Mouse (Mus musculus) MEL (cell line): ENCODE data around the gene Rhoj. TPM values are rescaled to one million over a fixed set of nuclear protein-coding genes. Genes with fewer than 3 reads are reported as not detected.

Experiments used
- DNase-seq: peaks from one replicate; pipeline ENCODE4 v3.0.0; 2011; ENCODE audit warnings: low read depth, low spot score
- H3K27ac ChIP-seq: 2 replicates; pipeline ENCODE4 v1.5.1; 2012; ENCODE audit warnings: low read depth, mild to moderate bottlenecking, control low read depth, low read length, moderate library complexity; ENCODE audit not compliant: control insufficient read depth
- H3K27me3 ChIP-seq, 2 experiments: fragments of 150-350 bp in 1 of 2; sonication (generic) in 1 of 2; 2 replicates each; pipeline ENCODE4 v1.6.1; 2012; ENCODE audit warnings: low read length in 2 of 2, mild to moderate bottlenecking in 2 of 2, improper control_type of control experiment in 1 of 2, moderate library complexity in 1 of 2; ENCODE audit not compliant: insufficient read depth in 2 of 2, control insufficient read depth in 1 of 2
- H3K36me3 ChIP-seq, 2 experiments: 2 replicates each; pipeline ENCODE4 v1.6.1; 2012 to 2014; ENCODE audit warnings: low read length in 2 of 2, improper control_type of control experiment in 1 of 2, inconsistent platforms in 1 of 2, mild to moderate bottlenecking in 1 of 2; ENCODE audit not compliant: insufficient read depth in 2 of 2, control insufficient read depth in 1 of 2
- H3K4me1 ChIP-seq, 2 experiments: fragments of 150-350 bp in 1 of 2; sonication (generic) in 1 of 2; 2 replicates each; pipeline ENCODE4 v1.6.1; 2012; ENCODE audit warnings: low read length in 2 of 2, improper control_type of control experiment in 1 of 2, mild to moderate bottlenecking in 1 of 2; ENCODE audit not compliant: insufficient read depth in 2 of 2, control insufficient read depth in 1 of 2
- H3K4me3 ChIP-seq, 2 experiments: fragments of 150-350 bp in 1 of 2; sonication (generic) in 1 of 2; 2 replicates each; pipeline ENCODE4 v1.5.1; 2012; ENCODE audit warnings: low read depth in 2 of 2, low read length in 2 of 2, mild to moderate bottlenecking in 2 of 2, moderate library complexity in 2 of 2, control low read depth in 1 of 2, improper control_type of control experiment in 1 of 2; ENCODE audit not compliant: control insufficient read depth in 1 of 2, insufficient read depth in 1 of 2
- H3K79me2 ChIP-seq: 2 replicates; pipeline ENCODE4 v1.6.1; 2012; ENCODE audit warnings: mild to moderate bottlenecking, low read length, moderate library complexity; ENCODE audit not compliant: control insufficient read depth, poor library complexity, insufficient read depth
- H3K9ac ChIP-seq: 2 replicates; pipeline ENCODE4 v1.6.1; 2012; ENCODE audit warnings: low read depth, mild to moderate bottlenecking, control low read depth, low read length, moderate library complexity; ENCODE audit not compliant: control insufficient read depth, poor library complexity, severe bottlenecking
- H3K9me3 ChIP-seq: fragments of 150-350 bp; sonication (generic); replicated peaks from 2 replicates; pipeline ENCODE4 v1.6.1; 2012; ENCODE audit warnings: mild to moderate bottlenecking, low read length, improper control_type of control experiment, moderate library complexity; ENCODE audit not compliant: insufficient read depth
- BHLHE40 ChIP-seq: IDR thresholded peaks from 2 replicates; pipeline ENCODE4 v1.6.1; 2012; ENCODE audit warnings: low read depth, mild to moderate bottlenecking, inconsistent platforms, low read length, improper control_type of control experiment, borderline replicate concordance
- CHD2 ChIP-seq: IDR thresholded peaks from 2 replicates; pipeline ENCODE4 v1.6.1; 2011; ENCODE audit warnings: low read length, improper control_type of control experiment
- CTCF ChIP-seq, 3 experiments: IDR thresholded peaks in 2 of 3; conservative IDR thresholded peaks in 1 of 3; 2 replicates each; pipeline ENCODE4 v1.5.1; 2011 to 2012; ENCODE audit warnings: low read length in 3 of 3, low read depth in 2 of 3, mild to moderate bottlenecking in 2 of 3, improper control_type of control experiment in 1 of 3, inconsistent platforms in 1 of 3, mixed read lengths in 1 of 3, moderate library complexity in 1 of 3; ENCODE audit not compliant: control insufficient read depth in 1 of 3, insufficient read depth in 1 of 3, poor library complexity in 1 of 3, severe bottlenecking in 1 of 3
- E2F4 ChIP-seq: IDR thresholded peaks from 2 replicates; pipeline ENCODE4 v1.6.1; 2011; ENCODE audit warnings: low read depth, low read length, improper control_type of control experiment, borderline replicate concordance
- ELF1 ChIP-seq: IDR thresholded peaks from 2 replicates; pipeline ENCODE4 v1.6.1; 2014; ENCODE audit warnings: low read depth, mild to moderate bottlenecking, inconsistent platforms, low read length, improper control_type of control experiment, moderate library complexity
- ETS1 ChIP-seq: IDR thresholded peaks from 2 replicates; pipeline ENCODE4 v1.6.1; 2012; ENCODE audit warnings: low read depth, mild to moderate bottlenecking, inconsistent platforms, low read length, improper control_type of control experiment, moderate library complexity
- GABPA ChIP-seq: IDR thresholded peaks from 2 replicates; pipeline ENCODE4 v1.6.1; 2012; ENCODE audit warnings: low read depth, mild to moderate bottlenecking, inconsistent platforms, low read length, improper control_type of control experiment, moderate library complexity
- JUND ChIP-seq: IDR thresholded peaks from 2 replicates; pipeline ENCODE4 v1.6.1; 2011; ENCODE audit warnings: low read depth, mild to moderate bottlenecking, improper control_type of control experiment, low read length
- KAT2A ChIP-seq: conservative IDR thresholded peaks from 2 replicates; pipeline ENCODE4 v1.6.1; 2012; ENCODE audit warnings: low read depth, low read length, improper control_type of control experiment, inconsistent platforms
- MAFK ChIP-seq: IDR thresholded peaks from 2 replicates; pipeline ENCODE4 v1.6.1; 2011; ENCODE audit warnings: low read depth, mild to moderate bottlenecking, low read length, improper control_type of control experiment, borderline replicate concordance
- MAX ChIP-seq: IDR thresholded peaks from 2 replicates; pipeline ENCODE4 v1.6.1; 2011; ENCODE audit warnings: low read length, improper control_type of control experiment
- MEF2A ChIP-seq: IDR thresholded peaks from 2 replicates; pipeline ENCODE4 v1.6.1; 2014; ENCODE audit warnings: low read depth, mild to moderate bottlenecking, inconsistent platforms, low read length, improper control_type of control experiment; ENCODE audit not compliant: poor library complexity, insufficient replicate concordance, severe bottlenecking; ENCODE audit errors: extremely low read depth
- MXI1 ChIP-seq: IDR thresholded peaks from 2 replicates; pipeline ENCODE4 v1.6.1; 2011; ENCODE audit warnings: mild to moderate bottlenecking, low read depth, low read length, improper control_type of control experiment
- MYB ChIP-seq: IDR thresholded peaks from 2 replicates; pipeline ENCODE4 v1.6.1; 2011; ENCODE audit warnings: mild to moderate bottlenecking, low read depth, low read length, improper control_type of control experiment
- MYC ChIP-seq: IDR thresholded peaks from 2 replicates; pipeline ENCODE4 v1.6.1; 2011; ENCODE audit warnings: low read depth, mild to moderate bottlenecking, low read length, improper control_type of control experiment, moderate library complexity
- NELFE ChIP-seq: IDR thresholded peaks from 2 replicates; pipeline ENCODE4 v1.6.1; 2011; ENCODE audit warnings: low read depth, low read length, improper control_type of control experiment
- NRF1 ChIP-seq: IDR thresholded peaks from 2 replicates; pipeline ENCODE4 v1.6.1; 2014; ENCODE audit warnings: low read depth, mild to moderate bottlenecking, inconsistent platforms, low read length, improper control_type of control experiment, moderate library complexity; ENCODE audit not compliant: poor library complexity, insufficient read depth, severe bottlenecking
- POLR2AphosphoS5 ChIP-seq: IDR thresholded peaks from 2 replicates; pipeline ENCODE4 v1.6.1; 2012; ENCODE audit warnings: low read depth, borderline replicate concordance, mild to moderate bottlenecking, inconsistent platforms, low read length, moderate library complexity, mixed read lengths
- RAD21 ChIP-seq: IDR thresholded peaks from 2 replicates; pipeline ENCODE4 v1.6.1; 2011; ENCODE audit warnings: mild to moderate bottlenecking, low read depth, low read length, improper control_type of control experiment
- SMC3 ChIP-seq: IDR thresholded peaks from 2 replicates; pipeline ENCODE4 v1.6.1; 2011; ENCODE audit warnings: low read depth, low read length, improper control_type of control experiment
- USF1 ChIP-seq: IDR thresholded peaks from 2 replicates; pipeline ENCODE4 v1.6.1; 2014; ENCODE audit warnings: low read depth, mild to moderate bottlenecking, inconsistent platforms, low read length, improper control_type of control experiment, moderate library complexity
- ZKSCAN1 ChIP-seq: IDR thresholded peaks from 2 replicates; pipeline ENCODE4 v1.6.1; 2012; ENCODE audit warnings: low read depth, mild to moderate bottlenecking, inconsistent platforms, low read length, improper control_type of control experiment, moderate library complexity
- polyA plus RNA-seq, 2 experiments: library from polyadenylated mRNA; stranded (reverse) in 1 of 2; unstranded in 1 of 2; fragments of >175 nt in 1 of 2; fragments of >200 nt in 1 of 2; gene quantifications; 2 replicates each; pipeline versions ENCODE4 v1.2.1 to v1.2.4; 2012; ENCODE audit warnings: low replicate concordance in 2 of 2, low read depth in 1 of 2; ENCODE audit not compliant: insufficient read length in 2 of 2, insufficient read depth in 1 of 2, missing spikeins in 1 of 2
- total RNA-seq: library from RNA; depleted of rRNA; stranded (reverse); fragments of 300-350 nt; gene quantifications from 2 replicates; pipeline ENCODE4 v1.2.3, GENCODE M21; 2012

Gene Rhoj
- total and polyA plus RNA-seq, 3 experiments = not detected

- Histone ChIP-seq H3K27ac (no peak overlapping the region), H3K4me1 (peaks cover under 1 to 11% of the 10 kb centered on the region in 2 experiments; a peak in 2 of 4 replicates), H3K79me2 (no peaks in the 10 kb centered on the region), H3K36me3 (peaks cover 0 to 8% of the 10 kb centered on the region in 2 experiments; a peak in 2 of 4 replicates), H3K27me3 (peaks cover 0 to 3% of the 10 kb centered on the region in 2 experiments; a peak in 1 of 4 replicates), H3K9ac (no peak overlapping the region), H3K4me3 (no peak overlapping the region), H3K9me3 (no peaks in the 10 kb centered on the region)
- TF ChIP-seq CTCF (IDR thresholded peaks at IDR 0.05 in 2 of 3, conservative IDR thresholded peaks at IDR 0.05 in 1 of 3; ENCODE audit: control insufficient read depth in 1 of 3, insufficient read depth in 1 of 3, low read depth in 2 of 3, low read length in 3 of 3, poor library complexity in 1 of 3, severe bottlenecking in 1 of 3) (peak in 1 of 3 experiments; percentile 42; a peak in 2 of 6 replicates), SMC3 (peak; percentile 50), ETS1 (no peak), CHD2 (no peak), KAT2A (no peak), RAD21 (peak; percentile 37)
- DNase-seq = peak; percentile 9
Measured at GRCm38 (mm10) chr12:75280502-75280901, 27.6 kb upstream of the Rhoj start.

- H3K36me3 ChIP-seq = no peaks in the 10 kb centered on the region
- H3K4me1 ChIP-seq = no peaks in the 10 kb centered on the region
- H3K27me3 ChIP-seq = peaks cover 0 to 3% of the 10 kb centered on the region in 2 experiments; a peak in 2 of 4 replicates
- no peak overlapping the region for H3K27ac ChIP-seq
- no peak overlapping the region for H3K4me3 ChIP-seq
- H3K79me2 ChIP-seq = no peaks in the 10 kb centered on the region
- TF ChIP-seq NELFE = no peak
- DNase-seq = no peak
- no peak overlapping the region for H3K9ac ChIP-seq
- H3K9me3 ChIP-seq = no peaks in the 10 kb centered on the region
Measured at GRCm38 (mm10) chr12:75283226-75283625, 24.9 kb upstream of the Rhoj start.

GRCm38 (mm10) chr12:75286166-75286565 is 22.0 kb upstream of the Rhoj start:
- no peaks in the 10 kb centered on the region for H3K9me3 ChIP-seq
- TF ChIP-seq MYC (no peak), ZKSCAN1 (no peak), MEF2A (no peak), CHD2 (no peak), POLR2AphosphoS5 (no peak), E2F4 (no peak), MYB (no peak), MAFK (no peak), MXI1 (no peak), MAX (no peak), JUND (no peak), USF1 (no peak), NRF1 (no peak), ELF1 (no peak), GABPA (no peak), BHLHE40 (no peak), ETS1 (no peak)
- TF ChIP-seq, all 39 proteins: peak for 0
- Histone ChIP-seq H3K36me3 (no peaks in the 10 kb centered on the region), H3K27me3 (peaks cover 2 to 3% of the 10 kb centered on the region in 2 experiments; a peak in 3 of 4 replicates), H3K4me1 (no peaks in the 10 kb centered on the region), H3K4me3 (no peak overlapping the region), H3K9ac (no peak overlapping the region), H3K79me2 (no peaks in the 10 kb centered on the region), H3K27ac (no peak overlapping the region)
- no peak for DNase-seq
